Mouse (Mus musculus) liver, adult (tissue): ENCODE measurements around the gene Kif26b.

ENCODE experiments used
- GATA4 ChIP-seq: IDR thresholded peaks from 2 replicates; pipeline ENCODE4 v1.6.1; 2014; ENCODE audit warnings: mild to moderate bottlenecking, low read length; ENCODE audit not compliant: insufficient replicate concordance

The Kif26b gene

DNA sequence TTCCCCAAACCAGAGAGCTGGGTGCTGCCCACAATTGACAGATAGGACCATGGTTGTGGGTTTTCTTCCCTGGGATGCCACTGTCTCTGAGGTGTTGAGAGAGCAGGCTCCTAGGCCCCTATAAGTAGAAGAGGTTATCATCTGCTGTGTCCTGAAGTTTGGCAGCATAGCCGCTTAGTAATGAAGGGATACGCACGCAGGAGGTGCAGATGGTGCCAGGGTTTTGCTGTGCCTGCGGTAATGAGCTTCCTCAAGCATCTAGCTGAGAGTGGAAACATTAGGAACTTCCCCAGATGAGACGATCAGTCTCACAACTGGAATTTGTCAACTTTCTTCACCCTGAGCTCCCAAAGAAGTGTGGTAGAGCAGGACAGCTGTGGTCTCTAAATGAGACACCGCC, 363.5 kb downstream of the Kif26b start:
- no peak for TF ChIP-seq GATA4

DNA sequence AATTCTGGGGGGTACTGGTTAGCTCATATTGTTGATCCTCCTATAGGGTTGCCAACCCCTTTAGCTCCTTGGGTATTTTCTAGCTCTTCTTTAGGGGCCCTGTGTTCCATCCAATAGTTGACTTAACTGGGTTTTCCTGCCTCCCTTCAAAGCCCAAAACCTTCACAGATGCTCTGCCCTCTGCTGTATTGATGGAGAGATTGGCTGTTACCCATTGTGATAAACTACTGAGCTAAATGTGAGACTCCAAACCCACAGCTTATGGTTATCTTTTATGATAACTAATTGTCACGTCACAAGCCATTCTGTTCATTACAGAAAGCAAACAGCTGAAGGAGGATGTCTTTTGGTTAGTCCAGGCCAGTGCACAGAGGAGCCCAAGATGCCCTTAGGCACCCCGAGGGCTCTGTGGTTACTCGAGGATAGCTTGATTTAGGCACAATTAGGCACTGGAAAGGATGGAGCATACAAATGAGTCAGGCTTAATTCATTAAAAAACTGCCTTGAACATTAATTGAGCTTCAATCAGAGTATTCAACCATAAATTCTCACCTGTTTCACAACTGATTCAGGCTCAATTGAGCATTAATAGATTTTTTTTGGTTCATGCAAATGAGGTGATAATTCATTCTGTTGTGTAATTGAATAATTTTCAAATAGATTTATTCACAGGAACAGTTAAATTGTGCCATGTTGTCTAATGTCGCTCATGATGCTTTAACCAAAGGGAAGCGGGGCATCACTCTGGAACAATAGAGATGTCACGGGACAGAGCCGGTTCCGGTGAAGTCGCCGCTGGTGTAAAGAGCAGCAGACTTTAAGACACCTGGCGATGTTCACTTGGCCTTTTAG, 364.5 kb downstream of the Kif26b start:
- no peak for TF ChIP-seq GATA4

- TF ChIP-seq GATA4, result no peak
Measured at GRCm38 (mm10) chr1:178894081-178894401, 365.1 kb downstream of the Kif26b start.

DNA sequence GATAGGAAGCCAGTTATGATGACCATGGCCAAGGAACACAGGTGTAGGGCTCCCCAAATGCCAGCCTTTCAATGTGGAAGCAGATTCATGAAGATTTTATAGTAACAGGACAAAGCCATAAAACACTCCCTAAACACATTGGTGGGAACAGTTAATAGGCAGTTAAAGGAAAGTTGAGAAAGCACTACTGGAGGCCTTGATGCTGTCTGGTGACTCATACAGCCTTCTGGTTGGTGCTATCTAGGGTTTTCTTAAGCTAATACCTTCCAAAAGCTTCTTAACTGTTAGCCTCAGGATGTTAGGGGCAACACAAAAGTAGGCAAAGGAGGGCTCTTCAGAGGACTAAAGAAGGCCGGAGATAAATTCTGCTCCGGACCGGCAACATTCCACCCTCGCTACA, 366.7 kb downstream of the Kif26b start:
- no peak for TF ChIP-seq GATA4

DNA sequence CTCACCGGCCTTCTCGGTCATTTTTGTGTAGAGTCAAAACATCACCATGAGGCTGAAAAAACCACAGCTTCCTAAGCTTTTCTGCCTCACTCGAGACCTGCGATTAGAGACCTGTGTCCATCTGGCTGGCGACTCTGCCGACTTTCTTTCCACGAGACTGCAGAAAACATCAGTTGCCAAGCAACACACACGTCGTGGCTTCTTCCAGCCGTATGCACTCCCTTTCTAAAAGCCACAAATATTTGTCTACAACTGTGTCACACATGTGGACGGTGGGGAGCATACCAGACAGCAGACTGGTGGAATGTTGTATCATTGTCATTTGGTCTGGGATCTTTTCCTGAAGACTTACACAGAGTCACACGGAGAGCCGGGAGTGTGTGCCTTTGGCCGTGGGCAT, 382.0 kb downstream of the Kif26b start:
- TF ChIP-seq GATA4, result no peak

DNA sequence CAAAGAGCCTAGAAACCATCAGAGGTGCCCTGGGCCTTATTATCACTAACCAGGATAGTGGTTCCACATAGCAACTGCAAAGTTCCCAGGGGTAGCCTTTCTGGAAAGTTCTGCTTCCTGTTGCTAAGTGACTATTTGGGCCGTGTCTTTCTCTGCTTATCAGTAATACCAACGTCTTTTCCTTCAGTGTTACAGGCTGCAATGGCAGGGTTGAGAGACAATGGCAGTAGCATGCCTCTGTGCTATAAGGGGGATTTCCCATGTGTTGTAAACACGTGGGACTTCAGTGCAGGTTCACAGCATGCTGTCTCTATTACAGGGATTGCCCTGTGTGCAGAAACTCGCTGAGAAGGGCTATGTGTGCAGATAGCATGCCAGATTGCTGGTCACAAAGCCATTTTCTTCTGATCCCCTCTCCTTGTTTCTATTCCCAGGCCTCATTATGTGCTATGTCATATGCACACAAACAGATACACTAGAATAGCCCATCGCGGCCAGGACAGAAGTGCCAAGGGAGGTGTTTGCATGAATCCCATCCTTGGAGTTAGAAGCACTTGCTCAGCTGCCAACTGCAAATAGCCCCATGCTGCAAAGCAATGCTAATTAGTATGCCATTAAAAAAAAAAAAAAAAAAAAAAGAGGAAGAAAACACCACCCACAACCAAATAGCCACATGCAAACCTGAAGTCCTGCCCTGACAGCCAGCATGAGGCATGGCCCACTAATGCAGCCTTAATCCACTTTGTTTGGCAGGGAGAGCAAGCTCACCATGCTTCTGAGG, 384.2 kb downstream of the Kif26b start:
- no peak for TF ChIP-seq GATA4

GRCm38 (mm10) chr1:178915056-178915455, 386.1 kb downstream of the Kif26b start:
- no peak for TF ChIP-seq GATA4

- no peak for TF ChIP-seq GATA4
Measured at GRCm38 (mm10) chr1:178917194-178917902, 388.4 kb downstream of the Kif26b start.

DNA sequence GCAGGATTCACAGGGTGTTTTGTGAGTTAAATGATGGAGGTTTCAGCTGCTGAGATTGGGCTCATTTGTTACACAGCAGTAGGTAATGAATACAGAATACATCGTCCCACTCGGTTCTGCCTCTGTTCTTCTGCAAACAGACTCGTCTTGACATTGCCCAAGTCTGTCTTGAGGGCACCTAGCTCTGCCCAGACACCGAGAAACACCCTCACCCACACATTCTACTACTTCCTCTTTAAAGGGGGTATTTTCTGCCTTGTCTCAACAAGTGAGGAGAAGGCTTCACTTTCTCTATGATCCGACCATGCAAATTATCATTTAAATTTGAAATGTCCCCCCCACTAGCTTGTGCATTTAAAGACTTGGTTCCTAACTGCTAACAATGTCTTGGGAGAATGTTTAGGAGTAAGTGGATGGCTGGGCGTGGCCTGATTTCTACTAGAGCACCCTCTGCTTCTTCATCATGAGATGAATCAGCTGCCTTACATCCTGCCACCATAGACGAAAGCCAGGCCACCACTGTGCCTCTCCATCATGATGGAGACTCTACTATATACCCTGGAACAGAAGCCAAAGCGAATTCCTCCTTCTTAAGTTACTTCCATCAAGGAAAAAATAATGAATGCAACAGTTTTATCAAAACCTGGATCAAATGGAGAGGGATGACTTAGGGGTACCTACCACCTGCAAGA, 395.7 kb downstream of the Kif26b start:
- TF ChIP-seq GATA4, result no peak

GRCm38 (mm10) chr1:178929531-178929930, 400.6 kb downstream of the Kif26b start:
- no peak for TF ChIP-seq GATA4

DNA sequence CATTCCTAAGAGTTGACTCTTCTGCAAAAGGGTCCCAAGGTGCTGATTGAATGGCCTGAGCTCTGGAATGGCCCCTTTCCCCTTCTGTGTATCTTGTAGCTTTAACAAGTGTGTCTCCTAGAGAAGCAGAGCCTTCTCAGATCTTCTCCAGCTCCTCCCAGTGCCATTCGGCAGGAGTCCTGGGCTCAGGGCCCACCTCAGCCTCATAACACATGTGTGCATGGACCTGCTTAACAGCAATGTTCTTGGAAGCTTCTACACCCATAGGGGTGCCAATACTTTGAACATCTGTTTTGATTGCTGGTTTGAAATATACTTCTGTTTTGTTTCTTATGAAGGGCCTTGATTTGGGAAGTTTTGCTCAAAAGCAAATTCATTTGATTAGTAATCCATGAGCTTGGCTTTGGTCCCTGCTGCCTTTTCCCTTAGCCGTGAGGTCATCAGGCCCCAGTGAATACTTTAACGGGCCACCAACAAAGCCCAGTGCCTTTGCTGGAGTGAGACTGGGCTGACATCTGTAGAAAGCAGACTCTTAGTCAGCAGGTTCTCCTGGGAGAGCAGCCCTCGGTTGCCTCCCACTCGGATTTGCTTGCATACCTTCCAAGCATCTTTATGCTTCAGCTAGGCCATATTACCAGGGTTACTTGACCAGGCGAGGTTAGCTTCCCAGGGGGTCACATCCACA, 405.2 kb downstream of the Kif26b start:
- TF ChIP-seq GATA4, result no peak

GRCm38 (mm10) chr1:178936457-178936856, 407.5 kb downstream of the Kif26b start:
- no peak for TF ChIP-seq GATA4

DNA sequence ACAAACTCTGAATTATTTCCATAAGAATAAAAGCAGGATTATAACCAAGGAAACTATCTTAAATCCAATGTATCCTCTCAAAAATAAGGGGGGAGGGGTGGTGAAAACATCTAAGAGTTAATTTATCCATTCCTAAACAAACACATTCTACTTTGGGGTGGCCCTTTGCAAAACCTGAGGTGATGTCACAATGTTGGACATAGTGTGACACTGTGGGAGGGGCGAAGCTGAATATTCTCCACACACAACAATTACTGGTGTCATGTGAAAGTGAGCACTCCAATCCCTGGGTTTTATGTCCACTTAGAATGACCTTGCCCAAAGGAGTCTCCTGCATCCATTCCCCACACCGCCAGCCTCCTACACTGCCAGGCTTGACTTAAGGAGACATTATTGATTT, 408.1 kb downstream of the Kif26b start:
- no peak for TF ChIP-seq GATA4

DNA sequence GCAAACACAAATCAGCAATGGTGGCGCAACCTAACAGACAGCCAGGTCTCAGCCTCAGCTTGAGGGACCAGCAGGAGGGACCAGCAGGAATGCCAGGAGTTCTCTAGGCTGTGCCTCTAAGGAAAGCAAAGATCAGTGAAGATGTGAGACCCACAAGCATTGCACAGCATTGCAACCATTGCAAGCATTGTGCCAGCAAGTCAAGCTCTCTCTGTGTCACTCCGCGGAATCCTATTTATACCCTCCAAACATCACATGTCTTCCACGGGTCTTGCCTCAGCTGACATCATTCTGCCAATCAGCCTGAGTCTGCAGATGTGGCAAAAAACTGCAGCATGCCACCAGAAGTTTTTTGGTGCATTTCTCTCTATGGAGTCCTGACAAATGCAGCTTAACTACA, 411.4 kb downstream of the Kif26b start:
- no peak for TF ChIP-seq GATA4
